Mouse (Mus musculus) CD8-positive naive resting alpha-beta T cell, adult 2 months (primary cell): ENCODE data around the gene Exoc3l2.

Experiments used
- DNase-seq, 2 experiments: peaks; one replicate each; pipeline ENCODE4 v3.0.0; 2022; ENCODE audit warnings: low read depth in 2 of 2, low spot score in 2 of 2

Exoc3l2 gene

GRCm38 (mm10) chr7:19462884-19463381, at the start of gene Exoc3l2:
Gene Exoc3l2 (plus strand): TSS chr7:19463331.
- no peak for DNase-seq

DNA sequence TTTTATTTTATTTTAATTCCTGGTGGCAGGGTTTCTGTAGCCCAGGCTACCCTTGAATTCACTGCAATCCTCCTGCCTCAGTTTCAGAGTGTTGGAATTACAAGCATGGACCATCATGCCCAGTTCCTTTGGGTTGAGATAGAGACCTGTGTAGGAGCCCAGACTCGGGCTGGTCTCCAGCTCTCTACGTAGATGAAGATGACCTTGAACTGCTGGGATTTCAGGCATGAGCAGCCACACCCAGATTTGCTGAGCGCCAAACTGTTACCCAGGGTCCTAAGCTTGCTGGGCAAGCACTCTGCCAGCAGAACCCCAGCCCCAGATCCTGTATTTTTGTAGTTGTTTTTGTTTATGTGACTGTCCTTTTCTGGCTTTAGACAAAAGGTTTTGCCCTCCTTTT, 49.6 kb upstream of the Exoc3l2 start:
- DNase-seq = no peak

DNA sequence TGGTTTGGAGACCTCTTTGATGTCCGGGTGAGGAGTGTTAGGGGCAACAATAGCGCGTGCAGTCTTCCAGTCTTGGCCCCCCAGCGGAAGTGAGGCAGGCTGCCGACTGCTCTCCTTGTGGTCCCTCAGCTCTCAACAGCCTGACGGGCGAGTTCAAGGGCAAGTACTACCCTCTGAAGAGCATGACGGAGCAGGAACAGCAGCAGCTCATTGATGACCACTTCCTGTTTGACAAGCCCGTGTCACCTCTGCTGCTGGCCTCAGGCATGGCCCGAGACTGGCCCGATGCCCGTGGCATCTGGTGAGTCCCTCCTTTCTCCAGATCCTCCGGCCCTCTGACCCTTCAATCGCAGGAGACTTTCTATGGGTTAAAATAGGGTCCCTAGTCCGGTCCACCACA, 46.5 kb upstream of the Exoc3l2 start:
- DNase-seq = no peak

GRCm38 (mm10) chr7:19420121-19420520, 43.0 kb upstream of the Exoc3l2 start:
- DNase-seq = no peak

DNA sequence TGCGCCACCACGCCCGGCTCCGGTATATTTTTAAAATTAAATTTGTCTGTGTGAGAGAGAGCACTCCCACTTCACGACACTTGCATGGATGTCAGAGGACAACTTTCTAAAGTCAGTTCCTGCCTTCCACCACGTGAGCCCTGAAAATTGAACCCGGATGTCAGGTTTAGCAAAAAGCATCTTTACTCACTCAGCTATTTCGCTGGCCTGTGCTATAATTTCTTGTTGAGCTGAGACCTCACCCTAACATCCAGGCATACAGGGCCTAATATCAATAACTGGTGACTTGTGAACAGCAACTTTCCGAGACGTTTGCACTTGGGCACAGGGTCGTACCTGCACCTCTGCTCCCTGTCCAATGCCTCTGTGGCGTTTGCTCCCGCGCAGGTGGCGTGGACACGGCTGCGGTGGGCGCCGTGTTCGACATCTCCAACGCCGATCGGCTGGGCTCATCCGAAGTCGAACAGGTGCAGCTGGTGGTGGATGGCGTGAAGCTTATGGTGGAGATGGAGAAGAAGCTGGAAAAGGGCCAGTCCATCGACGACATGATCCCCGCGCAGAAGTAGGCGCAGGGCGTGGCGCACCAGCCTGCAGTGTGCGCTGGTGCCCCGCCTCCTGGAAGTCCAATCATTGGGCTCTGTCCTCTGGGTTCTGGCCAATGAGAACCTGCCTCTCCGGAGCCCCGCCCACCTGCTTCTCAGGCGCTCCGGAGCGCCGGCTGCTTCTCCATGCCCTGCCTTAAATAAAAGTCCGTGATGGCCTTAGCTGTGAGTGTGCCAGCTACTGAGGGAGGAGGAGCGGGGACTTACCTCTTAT, 42.1 kb upstream of the Exoc3l2 start:
- peak; percentile 40 to 61 for DNase-seq

GRCm38 (mm10) chr7:19423083-19423482, 40.0 kb upstream of the Exoc3l2 start:
- DNase-seq = no peak

DNA sequence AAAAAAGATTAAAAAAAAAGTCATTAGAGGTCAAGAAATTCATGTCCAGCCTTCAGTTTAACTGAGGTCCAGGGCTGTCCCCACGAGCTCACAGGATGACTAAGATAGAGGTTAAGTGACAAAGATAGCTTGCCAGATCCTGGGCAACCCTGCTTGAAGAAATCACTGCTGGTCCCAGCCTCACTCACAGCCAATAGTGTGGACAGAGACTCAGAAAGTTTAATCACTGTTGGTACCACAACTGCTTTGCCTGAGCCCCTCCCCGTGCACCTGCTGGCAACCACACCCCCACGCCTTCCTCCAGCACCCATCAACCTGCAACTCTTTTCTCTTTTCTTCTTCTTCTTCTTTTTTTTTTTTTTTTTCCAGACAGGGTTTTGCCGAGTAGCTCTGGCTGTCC, 39.1 kb upstream of the Exoc3l2 start:
- no peak for DNase-seq

DNA sequence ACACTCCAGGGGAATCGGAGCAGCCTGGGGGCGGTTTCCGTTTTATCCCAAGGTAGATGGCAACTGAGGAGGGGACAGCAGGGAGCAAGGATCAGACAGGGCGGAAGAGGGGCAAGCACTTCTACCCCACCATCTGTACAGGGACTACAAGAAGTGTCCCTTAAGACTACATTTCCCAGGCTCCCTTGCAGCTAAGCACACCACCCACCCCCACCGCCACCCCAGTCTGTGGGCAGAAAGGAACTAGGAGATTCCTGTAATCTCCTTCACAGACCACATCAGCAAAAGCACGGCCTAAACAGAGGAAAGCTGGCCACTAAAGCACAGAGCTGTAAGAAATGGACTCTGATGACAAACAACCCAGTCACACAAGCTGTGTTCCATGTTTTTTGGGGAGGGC, 36.8 kb upstream of the Exoc3l2 start:
- DNase-seq = no peak

DNA sequence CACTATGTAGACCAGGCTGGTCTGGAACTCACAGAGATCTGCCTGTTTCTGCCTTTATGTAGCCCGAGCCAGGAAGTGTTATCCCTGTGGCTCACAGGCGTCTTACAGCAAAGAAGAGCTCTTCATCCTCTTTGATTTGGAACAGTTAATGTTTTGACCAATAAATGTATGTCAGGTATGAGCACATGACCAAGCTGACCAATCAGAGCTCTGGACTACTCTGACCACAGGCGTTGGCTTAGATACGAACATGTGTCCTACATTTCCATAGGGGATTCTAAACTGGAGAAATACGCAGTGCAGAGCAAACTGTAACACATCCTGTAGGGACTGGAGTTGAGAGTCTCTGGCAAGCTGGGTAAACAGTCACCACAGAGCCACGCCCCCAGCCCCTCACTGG, 36.2 kb upstream of the Exoc3l2 start:
- DNase-seq = no peak

GRCm38 (mm10) chr7:19427999-19428650, 35.0 kb upstream of the Exoc3l2 start:
- no peak for DNase-seq

GRCm38 (mm10) chr7:19429726-19430125, 33.4 kb upstream of the Exoc3l2 start:
- DNase-seq = no peak

GRCm38 (mm10) chr7:19430402-19430801, 32.7 kb upstream of the Exoc3l2 start:
- DNase-seq = no peak

- no peak for DNase-seq
These were observed 30.7 kb upstream of the Exoc3l2 start for GRCm38 (mm10) chr7:19432475-19432874.

- DNase-seq = no peak
These were observed 26.9 kb upstream of the Exoc3l2 start for GRCm38 (mm10) chr7:19436276-19436675.

DNA sequence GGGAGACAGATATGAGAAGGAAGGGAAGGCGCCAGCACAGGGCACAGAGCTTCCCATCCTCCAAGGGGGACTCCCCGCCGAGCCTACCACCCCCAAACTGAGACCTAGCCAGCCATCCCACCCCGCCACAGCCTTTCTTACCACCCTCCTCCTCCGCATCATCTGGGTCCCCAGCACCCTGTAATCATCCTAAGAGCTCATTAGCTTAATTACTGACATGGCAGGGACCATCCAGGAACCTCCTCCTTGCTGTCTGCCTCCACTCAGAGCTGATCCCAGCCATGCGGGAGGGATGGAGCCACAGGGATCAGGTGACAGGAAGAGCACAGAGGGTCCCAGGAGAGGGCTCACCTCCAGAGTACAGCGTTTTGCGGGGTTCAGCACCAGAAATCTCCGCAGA, 26.1 kb upstream of the Exoc3l2 start:
- no peak for DNase-seq

DNA sequence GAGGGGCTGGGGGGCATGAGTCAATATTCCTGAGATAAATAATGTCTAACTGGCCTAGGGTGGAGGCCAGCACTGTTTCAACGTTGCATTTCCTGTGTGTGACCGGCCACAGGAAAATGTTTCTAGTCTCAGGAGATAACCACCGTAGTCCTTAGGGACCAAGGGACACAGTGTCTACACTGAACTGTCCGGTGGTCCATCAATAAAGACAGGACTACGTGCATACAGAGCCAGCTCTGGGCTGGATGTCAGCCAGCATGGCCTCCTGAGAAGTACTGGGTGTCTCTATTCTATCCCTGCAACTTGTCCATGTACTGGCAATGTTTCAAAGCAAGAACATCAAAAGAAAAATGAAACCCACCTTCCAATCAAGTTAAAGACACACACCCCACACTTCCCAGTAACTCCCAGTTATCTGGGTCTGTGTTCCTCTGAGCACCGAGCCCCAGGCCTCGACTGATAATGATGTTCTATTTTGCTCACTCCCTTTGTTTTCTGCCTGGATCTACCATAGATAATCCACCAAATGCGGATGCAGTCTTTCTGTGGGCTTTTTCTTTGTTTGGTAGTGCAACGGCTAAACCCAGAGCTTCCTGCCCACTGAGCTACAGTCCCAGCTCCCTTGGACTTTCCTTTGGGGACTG, 21.6 kb upstream of the Exoc3l2 start:
- DNase-seq = no peak

DNA sequence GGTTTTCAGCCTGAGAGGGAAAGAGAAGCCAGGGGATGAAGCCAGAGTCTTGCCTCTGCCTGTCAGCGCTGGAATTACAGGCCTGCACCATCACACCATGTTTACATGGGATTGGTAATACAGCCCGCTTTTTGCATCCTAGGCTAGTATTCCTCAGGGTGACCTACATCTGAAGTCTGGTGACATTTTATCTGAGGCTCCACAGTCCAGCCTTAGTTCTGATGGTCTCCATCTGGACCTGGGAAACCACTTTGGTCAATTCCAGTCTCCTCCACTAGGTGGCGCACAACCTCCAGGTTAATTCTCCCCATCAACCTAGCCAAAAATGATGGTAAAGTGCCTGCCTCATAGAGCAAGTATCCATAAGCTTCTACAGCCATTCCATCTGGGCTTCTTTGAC, 19.8 kb upstream of the Exoc3l2 start:
- DNase-seq = peak; percentile 74 to 76

GRCm38 (mm10) chr7:19444801-19445200, 18.3 kb upstream of the Exoc3l2 start:
- DNase-seq = no peak

GRCm38 (mm10) chr7:19447689-19448088, 15.4 kb upstream of the Exoc3l2 start:
- DNase-seq = no peak

DNA sequence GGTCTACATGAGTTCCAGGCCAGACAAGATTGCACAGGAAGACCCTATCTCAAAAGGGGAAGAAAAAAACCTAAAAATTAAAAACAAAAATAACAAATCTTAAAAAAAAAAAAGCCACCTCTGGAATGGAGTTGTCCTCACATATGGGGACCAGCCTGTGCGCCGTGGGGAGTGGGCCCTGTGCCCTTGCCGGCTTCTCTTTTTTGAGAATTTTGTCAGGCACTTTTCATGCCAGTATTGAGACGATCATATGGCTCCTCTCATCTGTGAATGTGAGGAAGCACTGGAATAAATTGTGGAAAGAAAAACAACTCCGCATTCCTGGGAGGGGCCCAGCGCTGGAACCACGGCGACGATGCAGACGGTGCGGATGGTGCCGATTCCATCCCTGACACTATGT, 14.0 kb upstream of the Exoc3l2 start:
- DNase-seq = no peak

DNA sequence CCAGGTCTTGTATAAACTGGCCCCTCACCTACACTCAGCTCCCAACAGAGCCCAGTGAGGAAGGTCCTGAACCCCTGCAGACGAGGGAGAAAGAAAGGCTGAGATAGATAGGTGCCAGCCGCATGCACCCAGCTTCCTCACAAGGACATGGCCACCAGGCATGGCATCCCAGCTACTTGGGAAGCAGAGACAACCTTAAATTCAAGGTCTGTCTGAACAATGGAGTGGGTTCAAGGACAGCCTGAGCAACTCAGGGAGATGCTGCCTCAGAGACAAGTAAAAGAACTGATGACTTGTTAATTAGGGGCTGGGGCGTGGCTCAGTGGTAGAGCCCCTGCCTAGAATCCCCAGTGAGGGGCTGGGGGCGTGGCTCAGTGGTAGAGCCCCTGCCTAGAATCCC, 7.9 kb upstream of the Exoc3l2 start:
- no peak for DNase-seq
